Mouse (Mus musculus) ES-E14 (cell line): Measurements from ENCODE around the gene Hoxd10. TPM values are rescaled to one million over a fixed set of nuclear protein-coding genes. Genes with fewer than 3 reads are reported as not detected.
A peak's percentile ranks its signal among the peaks of the same experiment; 100 is the strongest.

Experiments used
- DNase-seq: peaks from one replicate; pipeline ENCODE4 v3.0.0-alpha.2; 2013; ENCODE audit warnings: low read depth, low spot score
- H3K27ac ChIP-seq: 2 replicates; pipeline ENCODE4 v1.5.1; 2012; ENCODE audit warnings: low read depth, mild to moderate bottlenecking, low read length, moderate library complexity, mixed read lengths; ENCODE audit not compliant: poor library complexity, insufficient read depth, severe bottlenecking
- H3K36me3 ChIP-seq: 2 replicates; pipeline ENCODE4 v1.6.1; 2012; ENCODE audit warnings: mild to moderate bottlenecking, low read length, moderate library complexity, mixed read lengths; ENCODE audit not compliant: control insufficient read depth, poor library complexity, insufficient read depth, severe bottlenecking
- H3K4me1 ChIP-seq, 2 experiments: fragments of 150-350 bp in 1 of 2; sonication (generic) in 1 of 2; 2 replicates each; pipeline ENCODE4 v1.6.1; 2012; ENCODE audit warnings: low read length in 2 of 2, mild to moderate bottlenecking in 1 of 2, mixed read lengths in 1 of 2; ENCODE audit not compliant: control insufficient read depth in 2 of 2, insufficient read depth in 2 of 2, poor library complexity in 1 of 2
- H3K4me3 ChIP-seq, 2 experiments: fragments of 150-350 bp in 1 of 2; sonication (generic) in 1 of 2; 2 replicates each; pipeline ENCODE4 v1.5.1; 2012; ENCODE audit warnings: low read length in 2 of 2, low read depth in 1 of 2, mild to moderate bottlenecking in 1 of 2, mixed read lengths in 1 of 2; ENCODE audit not compliant: insufficient read depth in 1 of 2, poor library complexity in 1 of 2, severe bottlenecking in 1 of 2
- H3K9ac ChIP-seq: 2 replicates; pipeline ENCODE4 v1.6.1; 2012; ENCODE audit warnings: low read depth, mild to moderate bottlenecking, low read length, mixed read lengths; ENCODE audit not compliant: poor library complexity, insufficient read depth, severe bottlenecking
- H3K9me3 ChIP-seq: fragments of 150-350 bp; sonication (generic); 2 replicates; pipeline ENCODE4 v1.6.1; 2012; ENCODE audit warnings: low read depth, mild to moderate bottlenecking, low read length; ENCODE audit not compliant: control insufficient read depth, insufficient read depth
- CHD2 ChIP-seq: IDR thresholded peaks from 2 replicates; pipeline ENCODE4 v1.6.1; 2014; ENCODE audit warnings: mild to moderate bottlenecking, low read depth, low read length, inconsistent platforms
- HCFC1 ChIP-seq: IDR thresholded peaks from 2 replicates; pipeline ENCODE4 v1.6.1; 2012; ENCODE audit warnings: low read length, inconsistent platforms, borderline replicate concordance; ENCODE audit not compliant: insufficient read depth
- MAFK ChIP-seq: IDR thresholded peaks from 2 replicates; pipeline ENCODE4 v1.6.1; 2014; ENCODE audit warnings: mild to moderate bottlenecking, low read depth, low read length, inconsistent platforms; ENCODE audit not compliant: insufficient read depth
- ZC3H11A ChIP-seq: IDR thresholded peaks from 2 replicates; pipeline ENCODE4 v1.6.1; 2012; ENCODE audit warnings: low read depth, mild to moderate bottlenecking, inconsistent platforms, low read length, borderline replicate concordance
- ZNF384 ChIP-seq: IDR thresholded peaks from 2 replicates; pipeline ENCODE4 v1.6.1; 2012; ENCODE audit warnings: low read depth, low read length, inconsistent platforms
- in situ Hi-C, 2 experiments: fragments of 600-800 bp; cut with MboI; formaldehyde crosslinking; loops; one replicate each; pipeline ENCODE4 v1.15.1; 2025; ENCODE audit warnings: low sequenced_read_pairs in 2 of 2, inconsistent platforms in 1 of 2; ENCODE audit not compliant: unreplicated experiment in 2 of 2
- total RNA-seq: library from RNA; depleted of rRNA; stranded (reverse); fragments of 300-350 nt; gene quantifications from 2 replicates; pipeline ENCODE4 v1.2.3, GENCODE M21; 2012

Gene Hoxd10
- total RNA-seq, 1 experiment = 0.40 TPM

DNA sequence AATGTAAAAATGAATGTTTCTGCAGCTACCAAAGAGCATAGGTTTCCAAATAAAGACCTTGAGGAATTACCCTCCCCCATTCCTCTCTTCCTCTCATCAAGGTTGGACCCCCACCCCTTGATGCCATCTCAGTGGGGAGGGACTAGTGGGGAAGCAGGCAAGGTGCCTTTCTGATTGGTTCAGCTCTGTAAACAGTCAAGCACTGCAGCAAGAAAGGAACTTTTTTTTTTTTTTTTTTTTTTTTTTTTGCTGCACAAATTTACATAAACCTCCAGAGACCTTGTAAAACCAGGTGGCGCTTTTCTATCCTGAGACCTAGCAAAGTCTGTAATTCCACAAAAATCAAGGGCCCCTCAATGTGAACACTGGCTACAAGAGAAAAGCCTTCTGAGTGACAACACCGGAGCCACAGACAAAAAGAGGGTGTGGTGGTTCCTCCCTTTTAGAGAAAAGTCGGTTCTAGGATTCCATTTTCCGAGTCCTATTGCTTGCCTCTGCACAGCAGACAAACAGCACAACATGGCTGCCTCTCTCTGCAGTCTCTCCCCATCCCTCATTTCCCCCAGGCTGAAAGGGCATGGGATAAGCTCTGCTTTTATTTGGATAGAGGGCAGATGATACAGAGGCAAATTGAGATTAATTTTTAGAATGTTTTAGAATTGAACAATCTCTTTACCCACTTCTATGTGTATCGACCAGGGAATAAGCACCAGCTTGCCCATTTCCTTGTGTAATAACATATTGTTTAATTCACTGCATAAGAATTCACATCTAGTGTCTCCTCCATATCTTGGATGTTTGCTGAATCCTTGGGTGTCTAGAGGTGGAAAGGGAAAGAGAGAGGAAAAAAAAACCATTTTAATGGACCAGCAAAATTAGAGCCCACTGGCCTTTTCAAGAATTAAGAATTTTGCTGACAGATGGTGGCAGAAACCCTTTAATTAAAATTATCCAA lies 18.0 kb downstream of the Hoxd10 start:
- H3K4me3 ChIP-seq = no peak overlapping the region
- no peaks in the 10 kb centered on the region for H3K36me3 ChIP-seq
- H3K9me3 ChIP-seq = no peaks in the 10 kb centered on the region
- TF ChIP-seq ZNF384 (peak; percentile 73), HCFC1 (no peak), CHD2 (no peak)
- H3K27ac ChIP-seq = no peak overlapping the region
- peaks cover 0 to 4% of the 10 kb centered on the region in 2 experiments; a peak in 1 of 4 replicates for H3K4me1 ChIP-seq
- no peak for DNase-seq
- H3K9ac ChIP-seq = no peak overlapping the region
- in situ Hi-C loops = loop anchor here (10.0 to 25.0 kb wide), 4 partner anchors 345 to 878 kb away; no protein-coding TSS in a partner anchor

DNA sequence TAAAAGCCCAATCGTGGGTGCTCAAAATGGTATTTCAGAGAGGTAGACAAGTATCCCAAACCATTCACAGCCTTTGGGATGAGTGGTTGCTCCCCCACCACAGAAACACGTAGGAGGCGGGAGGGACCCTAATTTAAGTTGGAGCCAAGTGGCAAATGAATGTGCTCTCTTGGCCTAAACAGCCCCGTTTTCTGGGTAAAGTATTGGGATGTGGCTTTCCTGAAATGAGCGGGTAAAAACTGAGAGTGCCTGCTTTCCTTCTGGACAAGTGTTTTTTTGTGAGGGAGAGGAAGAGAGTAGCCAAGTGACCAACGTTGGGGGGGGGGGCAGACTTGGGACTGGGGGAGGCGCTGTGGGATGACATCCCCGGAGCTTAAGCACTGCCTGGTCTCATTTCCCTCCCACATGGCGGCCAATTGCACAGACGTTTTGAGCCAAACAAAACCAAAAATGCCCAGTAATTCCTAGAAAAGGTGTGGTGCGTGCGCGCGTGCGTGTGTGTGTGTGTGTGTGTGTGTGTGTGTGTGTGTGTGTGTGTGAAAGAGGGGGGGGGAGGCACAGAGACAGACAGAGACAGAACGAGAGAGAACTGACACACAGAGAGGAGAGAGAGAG lies 19.3 kb downstream of the Hoxd10 start:
- no peak overlapping the region for H3K4me3 ChIP-seq
- DNase-seq = no peak
- no peaks in the 10 kb centered on the region for H3K9me3 ChIP-seq
- no peak overlapping the region for H3K9ac ChIP-seq
- no peaks in the 10 kb centered on the region for H3K36me3 ChIP-seq
- in situ Hi-C loops = loop anchor here (10.0 to 25.0 kb wide), 4 partner anchors 344 to 876 kb away; no protein-coding TSS in a partner anchor
- no peak overlapping the region for H3K27ac ChIP-seq
- TF ChIP-seq MAFK (no peak), CHD2 (no peak), HCFC1 (no peak), ZC3H11A (no peak), ZNF384 (no peak)
- H3K4me1 ChIP-seq = peaks cover 0 to 2% of the 10 kb centered on the region in 2 experiments; a peak in 1 of 4 replicates

DNA sequence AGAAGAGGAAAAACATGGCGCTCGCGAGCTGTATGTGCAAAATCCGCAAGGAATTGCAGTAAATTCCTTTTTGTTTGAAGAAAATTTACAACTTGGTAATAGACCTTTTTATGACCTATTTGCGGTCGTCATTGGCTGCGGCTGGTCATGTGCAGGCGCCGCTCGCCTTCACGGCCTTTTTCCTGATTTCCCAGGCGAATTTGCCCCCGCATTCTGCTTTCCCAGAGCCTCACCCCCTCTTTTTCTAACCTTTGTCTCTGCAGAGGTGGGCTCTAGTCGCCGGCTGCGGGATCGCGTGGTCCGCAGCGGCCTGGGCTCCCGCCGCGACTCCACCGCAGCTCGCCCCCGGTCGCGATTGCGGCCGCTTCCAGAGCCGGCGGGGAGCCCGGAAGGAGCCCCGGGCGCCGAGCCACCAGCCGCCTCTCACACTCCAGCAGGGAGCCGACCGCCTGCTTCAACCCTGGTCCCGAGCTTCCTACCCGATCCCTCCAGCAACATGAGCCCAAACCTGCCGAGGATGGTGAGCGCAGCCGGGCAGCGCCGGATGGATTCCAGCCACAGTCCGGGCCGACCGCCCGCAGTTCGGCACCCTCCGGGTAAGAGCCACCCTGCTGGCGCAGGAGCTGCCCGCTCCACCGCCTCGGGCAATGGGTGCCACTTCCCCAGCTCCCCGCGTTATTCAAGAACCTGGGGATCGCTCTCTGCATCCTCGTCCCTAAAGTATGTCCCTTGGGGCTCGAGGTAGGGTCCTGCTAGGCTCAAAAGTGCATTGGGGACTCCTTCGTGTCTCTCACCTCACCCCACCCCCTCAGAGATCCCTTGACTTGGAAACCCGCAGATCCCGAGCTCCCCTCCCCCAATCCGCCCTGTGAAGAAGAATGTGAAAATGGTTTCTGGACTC lies 20.2 kb downstream of the Hoxd10 start, which contains the start of the genes Hoxd3 and Hoxd4:
Gene Hoxd3 (plus strand): TSS at position 207 of the 901 bp plus-strand sequence.
Gene Hoxd4 (plus strand): TSS at position 209 of the 901 bp plus-strand sequence.
- DNase-seq = no peak
- peaks cover 0 to 2% of the 10 kb centered on the region in 2 experiments; a peak in 1 of 4 replicates for H3K4me1 ChIP-seq
- peak within 1 kb of the TSS; percentile 46 to 52 for H3K4me3 ChIP-seq
- H3K9ac ChIP-seq = no peak within 1 kb of the TSS
- H3K27ac ChIP-seq = no peak within 1 kb of the TSS
- TF ChIP-seq HCFC1 = no peak
- TF ChIP-seq CHD2 = no peak
- H3K36me3 ChIP-seq = no peaks in the 10 kb centered on the region
- no peaks in the 10 kb centered on the region for H3K9me3 ChIP-seq
- in situ Hi-C loops = loop anchor here (10.0 to 25.0 kb wide), 4 partner anchors 343 to 875 kb away; no protein-coding TSS in a partner anchor
